Mouse (Mus musculus): ENCODE data around the gene Vav2. TPM values are rescaled to one million over a fixed set of nuclear protein-coding genes. Genes with fewer than 3 reads are reported as not detected.

Vav2 gene
- polyA plus RNA-seq, 1 experiment from 2014 or later: 4.5 TPM

GRCm38 (mm10) chr2:27296656-27297406, 130.0 kb downstream of the Vav2 start:
- ATAC-seq (ENCODE audit: insufficient number of reproducible peaks, low FRiP score): no peak
- H3K9ac ChIP-seq: no peak overlapping the region
- H3K4me1 ChIP-seq (replicated peaks): no peaks in the 10 kb centered on the region
- 79% methylated on average over 9 of the region's 9 CpGs for WGBS
- no peaks in the 10 kb centered on the region for H3K9me3 ChIP-seq (replicated peaks)
- no peaks in the 10 kb centered on the region for H3K27me3 ChIP-seq (replicated peaks)
- no peak overlapping the region for H3K27ac ChIP-seq (ENCODE audit: poor library complexity, severe bottlenecking)
- H3K4me3 ChIP-seq: no peak overlapping the region
- H3K36me3 ChIP-seq: peaks cover 8% of the 10 kb centered on the region
- no peak overlapping the region for H3K4me2 ChIP-seq

GRCm38 (mm10) chr2:27294777-27295176, 132.1 kb downstream of the Vav2 start:
- Histone ChIP-seq H3K9me3 (replicated peaks) (no peaks in the 10 kb centered on the region), H3K36me3 (peaks cover 24% of the 10 kb centered on the region), H3K27me3 (replicated peaks) (no peaks in the 10 kb centered on the region), H3K4me2 (no peak overlapping the region), H3K9ac (no peak overlapping the region), H3K27ac (ENCODE audit: poor library complexity, severe bottlenecking) (no peak overlapping the region), H3K4me3 (no peak overlapping the region), H3K4me1 (replicated peaks) (no peaks in the 10 kb centered on the region)
- WGBS: 88% methylated on average over 3 of the region's 3 CpGs
- no peak for ATAC-seq (ENCODE audit: insufficient number of reproducible peaks, low FRiP score)

GRCm38 (mm10) chr2:27289019-27289418, 137.8 kb downstream of the Vav2 start:
- no peaks in the 10 kb centered on the region for H3K27me3 ChIP-seq (replicated peaks)
- H3K4me2 ChIP-seq: no peak overlapping the region
- no peaks in the 10 kb centered on the region for H3K9me3 ChIP-seq (replicated peaks)
- no peak overlapping the region for H3K9ac ChIP-seq
- no peak; the same call in 1 of the 2 replicates for ATAC-seq (ENCODE audit: insufficient number of reproducible peaks, low FRiP score)
- H3K27ac ChIP-seq (ENCODE audit: poor library complexity, severe bottlenecking): no peak overlapping the region
- H3K4me1 ChIP-seq (replicated peaks): peaks cover 5% of the 10 kb centered on the region; the same call in 1 of the 2 replicates
- peaks cover 33% of the 10 kb centered on the region for H3K36me3 ChIP-seq
- H3K4me3 ChIP-seq: no peak overlapping the region
- 12% methylated on average over 3 of the region's 3 CpGs for WGBS

- H3K4me3 ChIP-seq: no peak overlapping the region
- WGBS: 81% methylated on average over 7 of the region's 7 CpGs
- H3K9me3 ChIP-seq (replicated peaks): no peaks in the 10 kb centered on the region
- H3K27ac ChIP-seq (ENCODE audit: poor library complexity, severe bottlenecking): no peak overlapping the region
- peaks cover 5% of the 10 kb centered on the region; the same call in 1 of the 2 replicates for H3K4me1 ChIP-seq (replicated peaks)
- H3K36me3 ChIP-seq: peaks cover 32% of the 10 kb centered on the region
- no peaks in the 10 kb centered on the region for H3K27me3 ChIP-seq (replicated peaks)
- ATAC-seq (ENCODE audit: insufficient number of reproducible peaks, low FRiP score): no peak
- no peak overlapping the region for H3K4me2 ChIP-seq
- no peak overlapping the region for H3K9ac ChIP-seq
These were observed 139.7 kb downstream of the Vav2 start for GRCm38 (mm10) chr2:27286971-27287710.

GRCm38 (mm10) chr2:27284441-27284840, 142.4 kb downstream of the Vav2 start:
- 73% methylated on average over 7 of the region's 7 CpGs for WGBS
- no peak overlapping the region for H3K4me3 ChIP-seq
- peaks cover 10% of the 10 kb centered on the region; the same call in 1 of the 2 replicates for H3K36me3 ChIP-seq
- H3K9me3 ChIP-seq (replicated peaks): no peaks in the 10 kb centered on the region
- H3K27me3 ChIP-seq (replicated peaks): no peaks in the 10 kb centered on the region
- peaks cover 12% of the 10 kb centered on the region; the same call in 1 of the 2 replicates for H3K4me1 ChIP-seq (replicated peaks)
- no peak overlapping the region for H3K27ac ChIP-seq (ENCODE audit: poor library complexity, severe bottlenecking)
- ATAC-seq (ENCODE audit: insufficient number of reproducible peaks, low FRiP score): no peak
- H3K9ac ChIP-seq: no peak overlapping the region
- no peak overlapping the region for H3K4me2 ChIP-seq

- no peak overlapping the region for H3K4me2 ChIP-seq
These were observed 145.1 kb downstream of the Vav2 start for GRCm38 (mm10) chr2:27281771-27282170.

GRCm38 (mm10) chr2:27280920-27281611, 145.8 kb downstream of the Vav2 start:
- H3K4me1 ChIP-seq (replicated peaks): peaks cover 8% of the 10 kb centered on the region; the same call in 1 of the 2 replicates
- H3K27ac ChIP-seq (ENCODE audit: poor library complexity, severe bottlenecking): no peak overlapping the region
- no peaks in the 10 kb centered on the region for H3K9me3 ChIP-seq (replicated peaks)
- H3K27me3 ChIP-seq (replicated peaks): no peaks in the 10 kb centered on the region
- WGBS: 47% methylated on average over 13 of the region's 13 CpGs
- peak; percentile 40; the same call in 1 of the 2 replicates for ATAC-seq (ENCODE audit: insufficient number of reproducible peaks, low FRiP score)
- peaks cover 10% of the 10 kb centered on the region; the same call in 1 of the 2 replicates for H3K36me3 ChIP-seq
- H3K9ac ChIP-seq: no peak overlapping the region
- no peak overlapping the region for H3K4me2 ChIP-seq
- no peak overlapping the region for H3K4me3 ChIP-seq

More at GRCm38 (mm10) chr2:27281771-27282170, 145.1 kb downstream of the Vav2 start:
- WGBS: 91% methylated on average over 9 of the region's 9 CpGs
- Histone ChIP-seq H3K27me3 (replicated peaks) (no peaks in the 10 kb centered on the region), H3K4me1 (replicated peaks) (peaks cover 8% of the 10 kb centered on the region; the same call in 1 of the 2 replicates), H3K36me3 (peaks cover 5% of the 10 kb centered on the region; the same call in 1 of the 2 replicates), H3K4me3 (no peak overlapping the region), H3K9ac (no peak overlapping the region), H3K27ac (ENCODE audit: poor library complexity, severe bottlenecking) (no peak overlapping the region), H3K9me3 (replicated peaks) (no peaks in the 10 kb centered on the region)
- ATAC-seq (ENCODE audit: insufficient number of reproducible peaks, low FRiP score): no peak

- H3K4me1 ChIP-seq (replicated peaks): peaks cover 8% of the 10 kb centered on the region; the same call in 1 of the 2 replicates
- no peaks in the 10 kb centered on the region for H3K27me3 ChIP-seq (replicated peaks)
- 90% methylated on average over 7 of the region's 7 CpGs for WGBS
- no peak overlapping the region for H3K4me2 ChIP-seq
- H3K9me3 ChIP-seq (replicated peaks): peaks cover 7% of the 10 kb centered on the region; the same call in 1 of the 2 replicates
- no peak overlapping the region for H3K9ac ChIP-seq
- H3K27ac ChIP-seq (ENCODE audit: poor library complexity, severe bottlenecking): no peak overlapping the region
- H3K36me3 ChIP-seq: peaks cover 29% of the 10 kb centered on the region
- no peak for ATAC-seq (ENCODE audit: insufficient number of reproducible peaks, low FRiP score)
- no peak overlapping the region for H3K4me3 ChIP-seq
These were observed 148.0 kb downstream of the Vav2 start for GRCm38 (mm10) chr2:27278859-27279258.

- H3K4me1 ChIP-seq (replicated peaks): peaks cover 18% of the 10 kb centered on the region
- no peak overlapping the region for H3K4me2 ChIP-seq
- ATAC-seq (ENCODE audit: insufficient number of reproducible peaks, low FRiP score): no peak
- peaks cover 51% of the 10 kb centered on the region for H3K36me3 ChIP-seq
- no peak overlapping the region for H3K4me3 ChIP-seq
- no peaks in the 10 kb centered on the region for H3K27me3 ChIP-seq (replicated peaks)
- WGBS: 28% methylated on average over 2 of the region's 2 CpGs
- peak overlapping the region; percentile 24; the same call in 1 of the 2 replicates for H3K27ac ChIP-seq (ENCODE audit: poor library complexity, severe bottlenecking)
- no peaks in the 10 kb centered on the region for H3K9me3 ChIP-seq (replicated peaks)
- no peak overlapping the region for H3K9ac ChIP-seq
These were observed 158.5 kb downstream of the Vav2 start for GRCm38 (mm10) chr2:27268325-27268724.

GRCm38 (mm10) chr2:27265819-27266218, 161.0 kb downstream of the Vav2 start:
- WGBS: 77% methylated on average over 3 of the region's 3 CpGs

GRCm38 (mm10) chr2:27262984-27263383, 163.8 kb downstream of the Vav2 start:
- H3K4me2 ChIP-seq: no peak overlapping the region
- WGBS: 68% methylated on average over 4 of the region's 4 CpGs
- no peak for ATAC-seq (ENCODE audit: insufficient number of reproducible peaks, low FRiP score)
- H3K36me3 ChIP-seq: peaks cover 29% of the 10 kb centered on the region
- peaks cover 5% of the 10 kb centered on the region for H3K4me1 ChIP-seq (replicated peaks)
- no peak overlapping the region for H3K4me3 ChIP-seq
- no peaks in the 10 kb centered on the region for H3K27me3 ChIP-seq (replicated peaks)
- H3K27ac ChIP-seq (ENCODE audit: poor library complexity, severe bottlenecking): no peak overlapping the region
- H3K9ac ChIP-seq: no peak overlapping the region
- H3K9me3 ChIP-seq (replicated peaks): no peaks in the 10 kb centered on the region

More at GRCm38 (mm10) chr2:27265819-27266218, 161.0 kb downstream of the Vav2 start:
- Histone ChIP-seq H3K4me3 (no peak overlapping the region), H3K4me1 (replicated peaks) (peaks cover 18% of the 10 kb centered on the region), H3K36me3 (peaks cover 45% of the 10 kb centered on the region), H3K9me3 (replicated peaks) (no peaks in the 10 kb centered on the region), H3K9ac (no peak overlapping the region), H3K27me3 (replicated peaks) (no peaks in the 10 kb centered on the region), H3K4me2 (no peak overlapping the region), H3K27ac (ENCODE audit: poor library complexity, severe bottlenecking) (no peak overlapping the region)
- no peak for ATAC-seq (ENCODE audit: insufficient number of reproducible peaks, low FRiP score)
